Mouse (Mus musculus): ENCODE results near the gene Usp38. TPM values are rescaled to one million over a fixed set of nuclear protein-coding genes. Genes with fewer than 3 reads are reported as not detected.

Usp38 gene
- polyA plus RNA-seq, 2 experiments: 10.9 to 24.1 TPM

GRCm38 (mm10) chr8:81013811-81014530 is 757 bp downstream of the Usp38 start:
- Histone ChIP-seq H3K36me3 (ENCODE audit: control insufficient read depth, insufficient read depth, low read length) (peaks cover 14% of the 10 kb centered on the region; the same call in 1 of the 2 replicates), H3K4me2 (replicated peaks; ENCODE audit: low read depth, low read length, severe bottlenecking) (peak overlapping the region; percentile 79), H3K9ac (ENCODE audit: low read depth, low read length, severe bottlenecking) (peak overlapping the region; percentile 82), H3K4me1 (ENCODE audit: control insufficient read depth, insufficient read depth, low read length) (peaks cover 13% of the 10 kb centered on the region), H3K27ac (replicated peaks; ENCODE audit: low read depth, low read length) (peak overlapping the region; percentile 58; the same call in 1 of the 2 replicates), H3K9me3 (ENCODE audit: control insufficient read depth, low read length) (no peaks in the 10 kb centered on the region), H3K27me3 (ENCODE audit: control insufficient read depth, insufficient read depth, low read length) (no peaks in the 10 kb centered on the region), H3K4me3 (replicated peaks; ENCODE audit: low read length) (peak overlapping the region; percentile 96)
- no peak for TF ChIP-seq POLR2A (IDR thresholded peaks at IDR 0.05; ENCODE audit: borderline replicate concordance, extremely low read depth, insufficient read depth, insufficient read length)
- DNase-seq (ENCODE audit: low spot score): no peak
- WGBS: 3% methylated on average over 45 of the region's 45 CpGs
- no peak for ATAC-seq (ENCODE audit: low FRiP score, low read depth)

GRCm38 (mm10) chr8:81012699-81013098 is 2.0 kb downstream of the Usp38 start:
- Histone ChIP-seq H3K27me3 (ENCODE audit: control insufficient read depth, insufficient read depth, low read length) (no peaks in the 10 kb centered on the region), H3K36me3 (ENCODE audit: control insufficient read depth, insufficient read depth, low read length) (peaks cover 21% of the 10 kb centered on the region), H3K4me3 (replicated peaks; ENCODE audit: low read length) (peak overlapping the region; percentile 96), H3K9me3 (ENCODE audit: control insufficient read depth, low read length) (no peaks in the 10 kb centered on the region), H3K4me1 (ENCODE audit: control insufficient read depth, insufficient read depth, low read length) (peaks cover 13% of the 10 kb centered on the region), H3K4me2 (replicated peaks; ENCODE audit: low read depth, low read length, severe bottlenecking) (peak overlapping the region; percentile 79), H3K27ac (replicated peaks; ENCODE audit: low read depth, low read length) (no peak overlapping the region), H3K9ac (ENCODE audit: low read depth, low read length, severe bottlenecking) (peak overlapping the region; percentile 82; the same call in 1 of the 2 replicates)
- DNase-seq (ENCODE audit: low spot score) (no peak), ATAC-seq (ENCODE audit: low FRiP score, low read depth) (no peak)
- 62% methylated on average over 2 of the region's 2 CpGs for WGBS
- no peak for TF ChIP-seq POLR2A (IDR thresholded peaks at IDR 0.05; ENCODE audit: borderline replicate concordance, extremely low read depth, insufficient read depth, insufficient read length)

GRCm38 (mm10) chr8:81012031-81012560 is 2.6 kb downstream of the Usp38 start:
- Histone ChIP-seq H3K4me3 (replicated peaks; ENCODE audit: low read length) (peak overlapping the region; percentile 96; the same call in 1 of the 2 replicates), H3K27me3 (ENCODE audit: control insufficient read depth, insufficient read depth, low read length) (no peaks in the 10 kb centered on the region), H3K9ac (ENCODE audit: low read depth, low read length, severe bottlenecking) (peak overlapping the region; percentile 21; the same call in 1 of the 2 replicates), H3K27ac (replicated peaks; ENCODE audit: low read depth, low read length) (no peak overlapping the region), H3K36me3 (ENCODE audit: control insufficient read depth, insufficient read depth, low read length) (peaks cover 25% of the 10 kb centered on the region), H3K4me1 (ENCODE audit: control insufficient read depth, insufficient read depth, low read length) (peaks cover 13% of the 10 kb centered on the region), H3K4me2 (replicated peaks; ENCODE audit: low read depth, low read length, severe bottlenecking) (peak overlapping the region; percentile 79), H3K9me3 (ENCODE audit: control insufficient read depth, low read length) (no peaks in the 10 kb centered on the region)
- DNase-seq (ENCODE audit: low spot score): no peak
- WGBS: 82% methylated on average over 4 of the region's 4 CpGs
- ATAC-seq (ENCODE audit: low FRiP score, low read depth): no peak
- no peak for TF ChIP-seq POLR2A (IDR thresholded peaks at IDR 0.05; ENCODE audit: borderline replicate concordance, extremely low read depth, insufficient read depth, insufficient read length)

GRCm38 (mm10) chr8:81010386-81010785 is 4.3 kb downstream of the Usp38 start:
- no peak for ATAC-seq (ENCODE audit: low FRiP score, low read depth)
- Histone ChIP-seq H3K27ac (replicated peaks; ENCODE audit: low read depth, low read length) (no peak overlapping the region), H3K36me3 (ENCODE audit: control insufficient read depth, insufficient read depth, low read length) (peaks cover 31% of the 10 kb centered on the region), H3K4me1 (ENCODE audit: control insufficient read depth, insufficient read depth, low read length) (peaks cover 13% of the 10 kb centered on the region), H3K4me2 (replicated peaks; ENCODE audit: low read depth, low read length, severe bottlenecking) (no peak overlapping the region), H3K9ac (ENCODE audit: low read depth, low read length, severe bottlenecking) (no peak overlapping the region), H3K27me3 (ENCODE audit: control insufficient read depth, insufficient read depth, low read length) (no peaks in the 10 kb centered on the region), H3K9me3 (ENCODE audit: control insufficient read depth, low read length) (no peaks in the 10 kb centered on the region), H3K4me3 (replicated peaks; ENCODE audit: low read length) (no peak overlapping the region)
- no peak for TF ChIP-seq POLR2A (IDR thresholded peaks at IDR 0.05; ENCODE audit: borderline replicate concordance, extremely low read depth, insufficient read depth, insufficient read length)
- 85% methylated on average over 5 of the region's 5 CpGs for WGBS
- DNase-seq (ENCODE audit: low spot score): no peak

- DNase-seq (ENCODE audit: low spot score) (no peak), ATAC-seq (ENCODE audit: low FRiP score, low read depth) (no peak)
- Histone ChIP-seq H3K9me3 (ENCODE audit: control insufficient read depth, low read length) (no peaks in the 10 kb centered on the region), H3K36me3 (ENCODE audit: control insufficient read depth, insufficient read depth, low read length) (peaks cover 58% of the 10 kb centered on the region), H3K4me1 (ENCODE audit: control insufficient read depth, insufficient read depth, low read length) (no peaks in the 10 kb centered on the region), H3K27me3 (ENCODE audit: control insufficient read depth, insufficient read depth, low read length) (no peaks in the 10 kb centered on the region), H3K4me2 (replicated peaks; ENCODE audit: low read depth, low read length, severe bottlenecking) (no peak overlapping the region), H3K9ac (ENCODE audit: low read depth, low read length, severe bottlenecking) (no peak overlapping the region), H3K4me3 (replicated peaks; ENCODE audit: low read length) (no peak overlapping the region), H3K27ac (replicated peaks; ENCODE audit: low read depth, low read length) (no peak overlapping the region)
- no peak for TF ChIP-seq POLR2A (IDR thresholded peaks at IDR 0.05; ENCODE audit: borderline replicate concordance, extremely low read depth, insufficient read depth, insufficient read length)
- 89% methylated on average over 1 of the region's 1 CpGs for whole genome bisulfite sequencing
Measured at GRCm38 (mm10) chr8:81005114-81005513, 9.6 kb downstream of the Usp38 start.

Measured in limb, embryonic 14.5 days (tissue).